Mouse (Mus musculus) E14TG2a.4 (cell line): ENCODE data around the gene Sel1l3.

ENCODE experiments used
- H3K27me3 ChIP-seq: 2 replicates; pipeline ENCODE4 v1.6.1; 2014; ENCODE audit warnings: low read length, control low read depth; ENCODE audit not compliant: insufficient read depth
- H3K36me3 ChIP-seq: 2 replicates; pipeline ENCODE4 v1.6.1; 2014; ENCODE audit warnings: low read length, control low read depth; ENCODE audit not compliant: insufficient read depth
- H3K4me1 ChIP-seq: replicated peaks from 2 replicates; pipeline ENCODE4 v1.6.1; 2014; ENCODE audit warnings: low read depth, low read length, control low read depth
- H3K4me3 ChIP-seq: replicated peaks from 2 replicates; pipeline ENCODE4 v1.5.1; 2014; ENCODE audit warnings: mild to moderate bottlenecking, low read length
- H3K9me3 ChIP-seq: 2 replicates; pipeline ENCODE4 v1.6.1; 2014; ENCODE audit warnings: low read length, control low read depth
- CTCF ChIP-seq: conservative IDR thresholded peaks from 2 replicates; pipeline ENCODE4 v1.5.1; 2014; ENCODE audit warnings: low read length
- NANOG ChIP-seq: IDR thresholded peaks from 2 replicates; pipeline ENCODE4 v1.6.1; 2014; ENCODE audit warnings: borderline replicate concordance, low read length, mixed read lengths
- POU5F1 ChIP-seq: IDR thresholded peaks from 2 replicates; pipeline ENCODE4 v1.6.1; 2014; ENCODE audit warnings: low read length, borderline replicate concordance

The Sel1l3 gene

GRCm38 (mm10) chr5:53213711-53214352 lies at the start of gene Sel1l3:
Gene Sel1l3, minus strand, starts transcription at chr5:53213927.
- Histone ChIP-seq H3K36me3 (no peaks in the 10 kb centered on the region), H3K9me3 (no peaks in the 10 kb centered on the region; the same call in 1 of the 2 replicates), H3K4me3 (peak within 1 kb of the TSS; percentile 79), H3K4me1 (peaks cover 32% of the 10 kb centered on the region), H3K27me3 (peaks cover 91% of the 10 kb centered on the region)
- TF ChIP-seq CTCF = no peak
- no peak for TF ChIP-seq POU5F1
- TF ChIP-seq NANOG = no peak

GRCm38 (mm10) chr5:53261999-53262398 lies 48.3 kb upstream of the Sel1l3 start:
- no peak for TF ChIP-seq NANOG
- peaks cover 44% of the 10 kb centered on the region for H3K27me3 ChIP-seq
- H3K4me1 ChIP-seq = peaks cover 32% of the 10 kb centered on the region
- H3K9me3 ChIP-seq = no peaks in the 10 kb centered on the region; the same call in 1 of the 2 replicates
- no peaks in the 10 kb centered on the region for H3K36me3 ChIP-seq
- no peak overlapping the region for H3K4me3 ChIP-seq

GRCm38 (mm10) chr5:53259894-53260293 lies 46.2 kb upstream of the Sel1l3 start:
- peaks cover 56% of the 10 kb centered on the region for H3K27me3 ChIP-seq
- H3K9me3 ChIP-seq = no peaks in the 10 kb centered on the region; the same call in 1 of the 2 replicates
- no peak overlapping the region for H3K4me3 ChIP-seq
- H3K4me1 ChIP-seq = peaks cover 32% of the 10 kb centered on the region
- no peaks in the 10 kb centered on the region for H3K36me3 ChIP-seq
- TF ChIP-seq CTCF (no peak), NANOG (no peak), POU5F1 (no peak)

GRCm38 (mm10) chr5:53258038-53258786 lies 44.5 kb upstream of the Sel1l3 start:
- Histone ChIP-seq H3K9me3 (no peaks in the 10 kb centered on the region; the same call in 1 of the 2 replicates), H3K27me3 (peaks cover 67% of the 10 kb centered on the region), H3K36me3 (no peaks in the 10 kb centered on the region), H3K4me3 (peak overlapping the region; percentile 48), H3K4me1 (peaks cover 32% of the 10 kb centered on the region)
- TF ChIP-seq POU5F1 (no peak), CTCF (no peak), NANOG (no peak)

GRCm38 (mm10) chr5:53254821-53255220 lies 41.1 kb upstream of the Sel1l3 start:
- no peak for TF ChIP-seq CTCF
- no peak for TF ChIP-seq POU5F1
- no peak for TF ChIP-seq NANOG
- no peak overlapping the region for H3K4me3 ChIP-seq
- H3K36me3 ChIP-seq = no peaks in the 10 kb centered on the region
- no peaks in the 10 kb centered on the region for H3K9me3 ChIP-seq
- H3K27me3 ChIP-seq = peaks cover 69% of the 10 kb centered on the region
- peaks cover 29% of the 10 kb centered on the region for H3K4me1 ChIP-seq

- H3K36me3 ChIP-seq = no peaks in the 10 kb centered on the region
- H3K9me3 ChIP-seq = no peaks in the 10 kb centered on the region
- no peak overlapping the region for H3K4me3 ChIP-seq
- peaks cover 24% of the 10 kb centered on the region for H3K4me1 ChIP-seq
- peaks cover 65% of the 10 kb centered on the region for H3K27me3 ChIP-seq
- TF ChIP-seq POU5F1 = no peak
- TF ChIP-seq NANOG = no peak
- TF ChIP-seq CTCF = no peak
Observed at GRCm38 (mm10) chr5:53254154-53254553, 40.4 kb upstream of the Sel1l3 start.

- H3K36me3 ChIP-seq = no peaks in the 10 kb centered on the region
- TF ChIP-seq NANOG (no peak), POU5F1 (no peak), CTCF (no peak)
- H3K4me1 ChIP-seq = no peaks in the 10 kb centered on the region
- no peak overlapping the region for H3K4me3 ChIP-seq
- H3K27me3 ChIP-seq = peaks cover 41% of the 10 kb centered on the region
- no peaks in the 10 kb centered on the region for H3K9me3 ChIP-seq
Observed at GRCm38 (mm10) chr5:53249431-53250061, 35.8 kb upstream of the Sel1l3 start.

- H3K9me3 ChIP-seq = no peaks in the 10 kb centered on the region
- TF ChIP-seq NANOG (no peak), POU5F1 (no peak), CTCF (no peak)
- no peaks in the 10 kb centered on the region for H3K4me1 ChIP-seq
- H3K4me3 ChIP-seq = no peak overlapping the region
- H3K36me3 ChIP-seq = no peaks in the 10 kb centered on the region
- peaks cover 33% of the 10 kb centered on the region for H3K27me3 ChIP-seq
Observed at GRCm38 (mm10) chr5:53248499-53248898, 34.8 kb upstream of the Sel1l3 start.
